Comparison of ENCODE assay signal across 27 mouse cellular contexts in the genomic region with DNA sequence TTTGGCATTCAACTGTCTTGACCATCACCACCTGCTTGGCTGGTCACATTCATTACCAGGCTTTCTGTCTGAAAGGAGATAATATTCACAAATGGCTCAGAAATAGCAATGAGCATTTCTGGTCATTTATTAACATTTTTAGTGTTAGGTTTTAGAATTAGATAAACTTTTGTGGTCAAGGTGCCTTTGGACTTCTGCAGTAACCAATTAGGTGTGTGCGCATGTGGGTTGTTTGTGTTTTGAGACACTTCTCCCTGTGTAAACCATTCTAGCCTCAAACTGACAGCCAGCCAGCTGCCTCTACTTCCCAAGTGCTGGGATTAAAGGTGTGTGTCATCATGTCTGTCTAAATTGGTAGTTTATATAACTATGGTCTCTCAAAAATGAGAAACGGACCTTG. TPM values are rescaled to one million over a fixed set of nuclear protein-coding genes. Genes with fewer than 3 reads are reported as not detected.
A peak's percentile ranks its signal among the peaks of the same experiment; 100 is the strongest.
DNase-seq lines count a peak whose midpoint lies in the region; ATAC-seq and TF ChIP-seq lines count a peak whose summit lies in the region.
"Had no signal": no experiment of that assay in that cellular context is flagged by ENCODE, and none has a peak within 500 bp of the region (broad histone marks: within the 10 kb centered on the region; RNA-seq: fewer than 3 reads in every experiment).

No protein-coding gene starts in this region.

- peaks cover 13% of the 10 kb centered on the region; the same call in 1 of the 2 replicates for H3K4me1 ChIP-seq in kidney, adult 2 months (ENCODE audit: control insufficient read depth, insufficient read depth, low read length)
- H3K4me1 ChIP-seq in midbrain, embryonic 13.5 days (replicated peaks) = peaks cover 67% of the 10 kb centered on the region
- peaks cover 9% of the 10 kb centered on the region; the same call in 1 of the 2 replicates for H3K4me1 ChIP-seq in midbrain, postnatal 0 days (ENCODE audit: insufficient read depth, low read length)
- peaks cover 12% of the 10 kb centered on the region for H3K4me1 ChIP-seq in testis, adult 2 months (ENCODE audit: control insufficient read depth, insufficient read depth, low read length)
- peaks cover 9% of the 10 kb centered on the region for H3K4me1 ChIP-seq in lung, adult 2 months (ENCODE audit: control insufficient read depth, insufficient read depth, low read length)

- no peak for TF ChIP-seq CTCF in kidney, adult 2 months (conservative IDR thresholded peaks at IDR 0.05; ENCODE audit: insufficient read depth, insufficient read length, low read depth, low read length)
- no peak for TF ChIP-seq CTCF in midbrain, postnatal 0 days (IDR thresholded peaks at IDR 0.05)
- TF ChIP-seq CTCF in testis, adult 2 months (IDR thresholded peaks at IDR 0.05; ENCODE audit: control insufficient read depth, insufficient read depth, insufficient replicate concordance, low read depth, low read length) = no peak
- no peak for TF ChIP-seq CTCF in lung, adult 2 months (IDR thresholded peaks at IDR 0.05; ENCODE audit: insufficient read depth, low read length)

- H3K4me2 ChIP-seq in midbrain, embryonic 13.5 days (replicated peaks) = no peak overlapping the region
- no peak overlapping the region for H3K4me2 ChIP-seq in midbrain, postnatal 0 days (ENCODE audit: low read depth, low read length, poor library complexity, severe bottlenecking)
- H3K4me2 ChIP-seq: forebrain, embryonic 13.5 days; limb, embryonic 15.5 days; lung, embryonic 15.5 days; stomach, embryonic 15.5 days had no signal

- 57% methylated on average over 2 of the region's 2 CpGs for WGBS in kidney, adult 2 months
- WGBS in midbrain, embryonic 13.5 days = 85% methylated on average over 2 of the region's 2 CpGs
- WGBS in midbrain, postnatal 0 days = 88% methylated on average over 2 of the region's 2 CpGs
- WGBS in lung, adult 2 months = 73% methylated on average over 2 of the region's 2 CpGs

- no peak for ATAC-seq in midbrain, embryonic 13.5 days
- ATAC-seq in midbrain, postnatal 0 days (ENCODE audit: low FRiP score) = no peak
- ATAC-seq: activated CD4-positive, CD25-positive, alpha-beta regulatory T cell, adult 4 months; forebrain, embryonic 13.5 days had no signal

- H3K9ac ChIP-seq in midbrain, embryonic 13.5 days (replicated peaks) = no peak overlapping the region
- H3K9ac ChIP-seq in midbrain, postnatal 0 days (replicated peaks; ENCODE audit: low read length, poor library complexity, severe bottlenecking) = no peak overlapping the region
- H3K9ac ChIP-seq: forebrain, embryonic 13.5 days; hindbrain, embryonic 12.5 days; limb, embryonic 15.5 days; lung, embryonic 15.5 days; stomach, embryonic 15.5 days had no signal

- peak; percentile 38 for DNase-seq in kidney, adult 2 months
- no peak for DNase-seq in kidney, postnatal 10 days
- no peak for DNase-seq in midbrain, postnatal 0 days (ENCODE audit: low spot score)
- DNase-seq in testis, postnatal 10 days (ENCODE audit: low spot score) = no peak
- DNase-seq in cerebellum, postnatal 25 days = no peak
- DNase-seq in lung, adult 2 months = no peak
- DNase-seq: adrenal gland, adult 2 months; cerebellum, adult 2 months; cerebellum, postnatal 36 days; gastrocnemius, postnatal 10 days; heart, postnatal 14 days; right cerebral cortex, postnatal 25 days; thymus, adult 18-20 months; thymus, postnatal 25 days had no signal

- no peaks in the 10 kb centered on the region for H3K27me3 ChIP-seq in kidney, adult 2 months (replicated peaks; ENCODE audit: control insufficient read depth, insufficient read depth, low read length)
- no peaks in the 10 kb centered on the region for H3K27me3 ChIP-seq in midbrain, embryonic 13.5 days
- no peaks in the 10 kb centered on the region for H3K27me3 ChIP-seq in midbrain, postnatal 0 days (ENCODE audit: insufficient read depth, low read length)
- H3K27me3 ChIP-seq in testis, adult 2 months (ENCODE audit: control insufficient read depth, insufficient read depth, low read length) = no peaks in the 10 kb centered on the region
- H3K27me3 ChIP-seq: forebrain, embryonic 13.5 days; hindbrain, embryonic 12.5 days; limb, embryonic 15.5 days; lung, embryonic 15.5 days; neural tube, embryonic 12.5 days; stomach, embryonic 15.5 days had no signal

- no peaks in the 10 kb centered on the region for H3K36me3 ChIP-seq in kidney, adult 2 months (ENCODE audit: control insufficient read depth, insufficient read depth, low read length)
- H3K36me3 ChIP-seq in midbrain, embryonic 13.5 days = no peaks in the 10 kb centered on the region
- H3K36me3 ChIP-seq in midbrain, postnatal 0 days (ENCODE audit: insufficient read depth, low read length) = no peaks in the 10 kb centered on the region
- no peaks in the 10 kb centered on the region for H3K36me3 ChIP-seq in testis, adult 2 months (ENCODE audit: control insufficient read depth, insufficient read depth, low read length)
- H3K36me3 ChIP-seq: hindbrain, embryonic 12.5 days; limb, embryonic 15.5 days; lung, embryonic 15.5 days; neural tube, embryonic 12.5 days; stomach, embryonic 15.5 days had no signal

- no peak for TF ChIP-seq POLR2A in kidney, adult 2 months (IDR thresholded peaks at IDR 0.05; ENCODE audit: low read depth, low read length)
- no peak for TF ChIP-seq POLR2A in testis, adult 2 months (IDR thresholded peaks at IDR 0.05; ENCODE audit: control insufficient read depth, low read depth, low read length)
- no peak for TF ChIP-seq POLR2A in lung, adult 2 months (IDR thresholded peaks at IDR 0.05; ENCODE audit: borderline replicate concordance, extremely low read depth, low read depth, low read length)

- H3K9me3 ChIP-seq in midbrain, embryonic 13.5 days = no peaks in the 10 kb centered on the region
- H3K9me3 ChIP-seq in midbrain, postnatal 0 days (ENCODE audit: low read length) = no peaks in the 10 kb centered on the region
- H3K9me3 ChIP-seq: forebrain, embryonic 13.5 days; hindbrain, embryonic 12.5 days; limb, embryonic 10.5 days; limb, embryonic 15.5 days; lung, embryonic 15.5 days; midbrain, embryonic 10.5 days; neural tube, embryonic 12.5 days; stomach, embryonic 15.5 days had no signal

- H3K4me3 ChIP-seq in kidney, adult 2 months (ENCODE audit: insufficient read depth, low read depth, low read length) = no peak overlapping the region
- H3K4me3 ChIP-seq in midbrain, embryonic 13.5 days (replicated peaks) = no peak overlapping the region
- no peak overlapping the region for H3K4me3 ChIP-seq in midbrain, postnatal 0 days (ENCODE audit: low read depth, low read length)
- peak overlapping the region; percentile 16; the same call in 1 of the 2 replicates for H3K4me3 ChIP-seq in testis, adult 2 months (ENCODE audit: control insufficient read depth, low read depth, low read length)
- no peak overlapping the region for H3K4me3 ChIP-seq in lung, adult 2 months (replicated peaks; ENCODE audit: extremely low read depth, low read depth, low read length)
- H3K4me3 ChIP-seq: forebrain, embryonic 13.5 days; hindbrain, embryonic 12.5 days; limb, embryonic 10.5 days; limb, embryonic 15.5 days; lung, embryonic 15.5 days; neural tube, embryonic 12.5 days; stomach, embryonic 15.5 days had no signal

- peak overlapping the region; percentile 59; the same call in 1 of the 2 replicates for H3K27ac ChIP-seq in kidney, adult 2 months (ENCODE audit: insufficient read depth, low read depth, low read length)
- peak overlapping the region; percentile 14; the same call in 1 of the 2 replicates for H3K27ac ChIP-seq in midbrain, embryonic 13.5 days
- no peak overlapping the region for H3K27ac ChIP-seq in midbrain, postnatal 0 days (ENCODE audit: low read depth, low read length)
- H3K27ac ChIP-seq in testis, adult 2 months (ENCODE audit: control insufficient read depth, insufficient read depth, low read depth, low read length) = no peak overlapping the region
- H3K27ac ChIP-seq: limb, embryonic 10.5 days; limb, embryonic 15.5 days; lung, embryonic 15.5 days; neural tube, embryonic 12.5 days; stomach, embryonic 15.5 days had no signal

RNA-seq across cellular contexts. Expression of a gene that starts 36.5 kb away (rescaled TPM):
- 38.5 and 39.7 TPM in 2 replicates for polyA plus RNA-seq in kidney, adult 2 months (2012; rRNA removed)
- 62.4 and 80.7 TPM in 2 replicates for polyA plus RNA-seq in midbrain, embryonic 13.5 days (2015; fragmentation: Nextera tagmentation; extraction: Ambion mirVana)
- total RNA-seq in midbrain, postnatal 0 days (2014; rRNA removed) = 229 and 234 TPM in 2 replicates
- 87.8 and 96.5 TPM in 2 replicates for polyA plus RNA-seq in midbrain, postnatal 0 days (2015; fragmentation: Nextera tagmentation; extraction: Ambion mirVana)
- polyA plus RNA-seq in testis, adult 2 months (2012; rRNA removed) = 95.0 and 99.3 TPM in 2 replicates
- 103 and 116 TPM in 2 replicates for polyA plus RNA-seq in lung, adult 2 months (2012; rRNA removed)

RNA-seq across cellular contexts. Expression of a gene that starts 50.5 kb away (rescaled TPM):
- polyA plus RNA-seq in kidney, adult 2 months (2012; rRNA removed) = 6.9 and 7.4 TPM in 2 replicates
- polyA plus RNA-seq in midbrain, embryonic 13.5 days (2015; fragmentation: Nextera tagmentation; extraction: Ambion mirVana) = 6.7 TPM in 2 replicates
- total RNA-seq in midbrain, postnatal 0 days (2014; rRNA removed) = 11.6 and 17.1 TPM in 2 replicates
- 5.6 and 6.6 TPM in 2 replicates for polyA plus RNA-seq in midbrain, postnatal 0 days (2015; fragmentation: Nextera tagmentation; extraction: Ambion mirVana)
- polyA plus RNA-seq in testis, adult 2 months (2012; rRNA removed) = 5.4 and 5.8 TPM in 2 replicates
- polyA plus RNA-seq in lung, adult 2 months (2012; rRNA removed) = 6.7 and 8.9 TPM in 2 replicates

RNA-seq across cellular contexts. Expression of a gene that starts 57.7 kb away (rescaled TPM):
- 336 and 441 TPM in 2 replicates for polyA plus RNA-seq in kidney, adult 2 months (2012; rRNA removed)
- 0.39 and 0.50 TPM in 2 replicates for polyA plus RNA-seq in midbrain, embryonic 13.5 days (2015; fragmentation: Nextera tagmentation; extraction: Ambion mirVana)
- total RNA-seq in midbrain, postnatal 0 days (2014; rRNA removed) = 1.5 and 3.3 TPM in 2 replicates
- polyA plus RNA-seq in midbrain, postnatal 0 days (2015; fragmentation: Nextera tagmentation; extraction: Ambion mirVana) = 2.0 and 2.8 TPM in 2 replicates
- polyA plus RNA-seq in testis, adult 2 months (2012; rRNA removed) = 6.5 and 18.8 TPM in 2 replicates
- 8.8 and 9.4 TPM in 2 replicates for polyA plus RNA-seq in lung, adult 2 months (2012; rRNA removed)
- total RNA-seq: monocyte, adult 5-6 weeks had no signal
- polyA plus RNA-seq: embryonic facial prominence, embryonic 11.5 days had no signal

Comparison
In these comparisons a context has a peak if more than half of its experiments do, and no peak if none do; other contexts are left out.
1. H3K27ac ChIP-seq: peak in kidney, adult 2 months (single experiment) and midbrain, embryonic 13.5 days (single experiment); none in midbrain, postnatal 0 days (single experiment) and testis, adult 2 months (single experiment).
2. RNA of a gene that starts 57.7 kb away (polyA plus RNA-seq): 336 to 441 TPM in kidney, adult 2 months; 8.8 to 9.4 TPM in lung, adult 2 months, 6.5 to 18.8 TPM in testis, adult 2 months, 2.0 to 2.8 TPM in midbrain, postnatal 0 days and 0.39 to 0.50 TPM in midbrain, embryonic 13.5 days; every median in the first group is over 10 times any median in the second.